Comparison of ENCODE assay signal across 23 mouse cellular contexts in the genomic region with DNA sequence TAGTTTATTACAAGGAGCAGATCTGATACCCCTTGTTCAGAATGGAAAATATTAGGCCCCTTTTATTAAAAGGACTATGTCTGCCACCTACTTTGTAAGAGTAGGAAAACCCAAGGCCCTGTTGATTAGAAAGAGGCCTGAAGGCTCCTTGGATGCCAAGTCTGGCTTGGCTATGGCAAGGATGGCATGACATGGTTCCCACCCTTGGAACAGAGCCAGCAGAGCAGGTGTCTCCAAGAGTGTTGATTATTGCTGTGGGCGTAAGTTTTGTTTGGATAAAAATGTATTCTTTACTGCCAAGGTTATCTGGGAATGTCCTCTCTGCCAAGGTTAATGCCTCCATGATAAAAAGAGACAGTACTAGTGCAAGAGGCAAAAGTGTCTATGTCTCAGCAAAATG.
DNase-seq lines count a peak whose midpoint lies in the region; ATAC-seq and TF ChIP-seq lines count a peak whose summit lies in the region.
"Had no signal": no experiment of that assay in that cellular context is flagged by ENCODE, and none has a peak within 500 bp of the region (broad histone marks: within the 10 kb centered on the region; RNA-seq: fewer than 3 reads in every experiment).

No protein-coding gene starts in this region.

- peaks cover 7% of the 10 kb centered on the region; the same call in 1 of the 2 replicates for H3K4me1 ChIP-seq in liver, adult 2 months (ENCODE audit: control insufficient read depth, insufficient read depth, low read length)
- no peaks in the 10 kb centered on the region for H3K4me1 ChIP-seq in cerebellum, adult 2 months (ENCODE audit: control insufficient read depth, insufficient read depth, low read length)
- H3K4me1 ChIP-seq: embryonic facial prominence, embryonic 13.5 days; limb, embryonic 15.5 days; megakaryocyte, embryonic 14.5 days; neural tube, embryonic 15.5 days had no signal

- 17% methylated on average over 1 of the region's 1 CpGs for WGBS in liver, adult 2 months
- WGBS in cerebellum, adult 2 months = 14% methylated on average over 1 of the region's 1 CpGs

- DNase-seq in liver, adult 2 months (ENCODE audit: extremely low read depth, low read depth, low spot score) = peak; percentile 31
- DNase-seq in liver = no peak
- DNase-seq in R1 (ENCODE audit: low read depth, low spot score) = peak; percentile 30
- peak; percentile 23 to 56 for DNase-seq in cerebellum, adult 2 months
- DNase-seq in cerebellum, postnatal 36 days = peak; percentile 25 to 33
- no peak for DNase-seq in gastrocnemius, adult 2 months
- DNase-seq: adrenal gland, postnatal 36 days; gastrocnemius, postnatal 14 days; heart, adult 18-20 months; heart, postnatal 36 days; kidney, adult 11 months; liver, postnatal 0 days; lung, postnatal 14 days; midbrain, embryonic 14.5 days; thymus, postnatal 4 days had no signal

- no peak overlapping the region for H3K27ac ChIP-seq in liver, adult 2 months (replicated peaks; ENCODE audit: insufficient read depth, low read depth, low read length)
- no peak overlapping the region for H3K27ac ChIP-seq in cerebellum, adult 2 months (ENCODE audit: insufficient read depth, low read length)
- H3K27ac ChIP-seq in gastrocnemius, adult 2 months = no peak overlapping the region
- H3K27ac ChIP-seq: embryonic facial prominence, embryonic 13.5 days; kidney, postnatal 0 days; limb, embryonic 15.5 days; neural tube, embryonic 15.5 days had no signal

- TF ChIP-seq POLR2A in liver, adult 2 months (IDR thresholded peaks at IDR 0.05; ENCODE audit: extremely low read depth, insufficient read depth, low read length) = no peak
- no peak for TF ChIP-seq POLR2A in cerebellum, adult 2 months (IDR thresholded peaks at IDR 0.05; ENCODE audit: borderline replicate concordance, insufficient read depth, low read length)

- no peaks in the 10 kb centered on the region for H3K27me3 ChIP-seq in liver, adult 2 months (ENCODE audit: control insufficient read depth, insufficient read depth, low read length)
- no peaks in the 10 kb centered on the region for H3K27me3 ChIP-seq in cerebellum, adult 2 months (ENCODE audit: control insufficient read depth, insufficient read depth, low read length)
- H3K27me3 ChIP-seq: embryonic facial prominence, embryonic 13.5 days; limb, embryonic 15.5 days; neural tube, embryonic 15.5 days had no signal

- no peaks in the 10 kb centered on the region for H3K79me2 ChIP-seq in liver, adult 2 months (ENCODE audit: control insufficient read depth, insufficient read depth, low read length)

- TF ChIP-seq CTCF in liver, adult 2 months (IDR thresholded peaks at IDR 0.05; ENCODE audit: low read depth, low read length) = no peak
- TF ChIP-seq CTCF in cerebellum, adult 2 months (IDR thresholded peaks at IDR 0.05; ENCODE audit: borderline replicate concordance, insufficient read depth, low read depth, low read length) = no peak
- TF ChIP-seq CTCF in gastrocnemius, adult 2 months (IDR thresholded peaks at IDR 0.05) = no peak

- intact Hi-C loops in gastrocnemius, adult 2 months (cut with DNase I) = no loop called here

- H3K9ac ChIP-seq in liver, adult 2 months (ENCODE audit: low read depth, low read length) = no peak overlapping the region
- H3K9ac ChIP-seq: embryonic facial prominence, embryonic 13.5 days; limb, embryonic 15.5 days; liver, postnatal 0 days; neural tube, embryonic 15.5 days had no signal

- H3K36me3 ChIP-seq in liver, adult 2 months (ENCODE audit: control insufficient read depth, insufficient read depth, low read length) = no peaks in the 10 kb centered on the region; the same call in 1 of the 2 replicates
- H3K36me3 ChIP-seq: neural tube, embryonic 15.5 days had no signal

- no peak overlapping the region for H3K4me3 ChIP-seq in liver, adult 2 months (ENCODE audit: insufficient read depth, low read depth, low read length)
- no peak overlapping the region for H3K4me3 ChIP-seq in cerebellum, adult 2 months (replicated peaks; ENCODE audit: insufficient read depth, low read depth, low read length)
- H3K4me3 ChIP-seq in gastrocnemius, adult 2 months = no peak overlapping the region
- H3K4me3 ChIP-seq: embryonic facial prominence, embryonic 13.5 days; limb, embryonic 15.5 days; megakaryocyte, embryonic 14.5 days; neural tube, embryonic 15.5 days had no signal

- no peak for ATAC-seq in erythroblast, adult 5-6 weeks (replicated peaks; ENCODE audit: low FRiP score, poor library complexity, severe bottlenecking)
- ATAC-seq: hindbrain, embryonic 16.5 days; liver, postnatal 0 days; Patski had no signal

Comparison
In these comparisons a context has a peak if more than half of its experiments do, and no peak if none do; other contexts are left out.
1. DNase-seq: peak in liver, adult 2 months (single experiment), R1 (single experiment), cerebellum, adult 2 months (2 of 2) and cerebellum, postnatal 36 days (2 of 2); none in liver (single experiment) and gastrocnemius, adult 2 months (single experiment).